Mouse (Mus musculus): ENCODE measurements around the gene Gprin2. TPM values are rescaled to one million over a fixed set of nuclear protein-coding genes. Genes with fewer than 3 reads are reported as not detected.

Gene Gprin2
- polyA plus RNA-seq, 1 experiment from 2014 or later = 0.32 TPM

- no peak for DNase-seq (ENCODE audit: low spot score)
- Histone ChIP-seq H3K9ac (replicated peaks; ENCODE audit: low read length) (no peak overlapping the region), H3K4me1 (ENCODE audit: control insufficient read depth, insufficient read depth, low read length) (no peaks in the 10 kb centered on the region), H3K4me2 (ENCODE audit: low read depth, low read length) (no peak overlapping the region), H3K9me3 (replicated peaks; ENCODE audit: control insufficient read depth, low read length) (no peaks in the 10 kb centered on the region), H3K27ac (replicated peaks; ENCODE audit: low read depth, low read length) (no peak overlapping the region), H3K4me3 (ENCODE audit: low read depth, low read length) (no peak overlapping the region), H3K27me3 (ENCODE audit: control insufficient read depth, insufficient read depth, low read length) (no peaks in the 10 kb centered on the region), H3K36me3 (replicated peaks; ENCODE audit: control insufficient read depth, insufficient read depth, low read depth, low read length) (no peaks in the 10 kb centered on the region)
- 88% methylated on average over 10 of the region's 10 CpGs for WGBS
- ATAC-seq (replicated peaks; ENCODE audit: insufficient number of reproducible peaks, low FRiP score, low TSS enrichment, low read depth) = no peak
Observed at GRCm38 (mm10) chr14:34228830-34229506, 27.5 kb upstream of the Gprin2 start.

- Histone ChIP-seq H3K27ac (replicated peaks; ENCODE audit: low read depth, low read length) (no peak overlapping the region), H3K36me3 (replicated peaks; ENCODE audit: control insufficient read depth, insufficient read depth, low read depth, low read length) (no peaks in the 10 kb centered on the region), H3K9me3 (replicated peaks; ENCODE audit: control insufficient read depth, low read length) (no peaks in the 10 kb centered on the region), H3K4me3 (ENCODE audit: low read depth, low read length) (no peak overlapping the region), H3K4me2 (ENCODE audit: low read depth, low read length) (no peak overlapping the region), H3K27me3 (ENCODE audit: control insufficient read depth, insufficient read depth, low read length) (no peaks in the 10 kb centered on the region), H3K4me1 (ENCODE audit: control insufficient read depth, insufficient read depth, low read length) (no peaks in the 10 kb centered on the region), H3K9ac (replicated peaks; ENCODE audit: low read length) (no peak overlapping the region)
- ATAC-seq (replicated peaks; ENCODE audit: insufficient number of reproducible peaks, low FRiP score, low TSS enrichment, low read depth) (no peak), DNase-seq (ENCODE audit: low spot score) (no peak)
- 81% methylated on average over 12 of the region's 12 CpGs for WGBS
Observed at GRCm38 (mm10) chr14:34227981-34228380, 26.5 kb upstream of the Gprin2 start.

GRCm38 (mm10) chr14:34226566-34226965, 25.1 kb upstream of the Gprin2 start:
- no peaks in the 10 kb centered on the region for H3K4me1 ChIP-seq (ENCODE audit: control insufficient read depth, insufficient read depth, low read length)

GRCm38 (mm10) chr14:34225986-34226385, 24.5 kb upstream of the Gprin2 start:
- Histone ChIP-seq H3K4me2 (ENCODE audit: low read depth, low read length) (no peak overlapping the region), H3K9me3 (replicated peaks; ENCODE audit: control insufficient read depth, low read length) (no peaks in the 10 kb centered on the region), H3K4me1 (ENCODE audit: control insufficient read depth, insufficient read depth, low read length) (no peaks in the 10 kb centered on the region), H3K27ac (replicated peaks; ENCODE audit: low read depth, low read length) (no peak overlapping the region), H3K9ac (replicated peaks; ENCODE audit: low read length) (no peak overlapping the region), H3K4me3 (ENCODE audit: low read depth, low read length) (no peak overlapping the region), H3K27me3 (ENCODE audit: control insufficient read depth, insufficient read depth, low read length) (no peaks in the 10 kb centered on the region), H3K36me3 (replicated peaks; ENCODE audit: control insufficient read depth, insufficient read depth, low read depth, low read length) (no peaks in the 10 kb centered on the region)
- ATAC-seq (replicated peaks; ENCODE audit: insufficient number of reproducible peaks, low FRiP score, low TSS enrichment, low read depth) (no peak), DNase-seq (ENCODE audit: low spot score) (no peak)
- 84% methylated on average over 9 of the region's 9 CpGs for WGBS

More at GRCm38 (mm10) chr14:34226566-34226965, 25.1 kb upstream of the Gprin2 start:
- Histone ChIP-seq H3K4me3 (ENCODE audit: low read depth, low read length) (no peak overlapping the region), H3K9me3 (replicated peaks; ENCODE audit: control insufficient read depth, low read length) (no peaks in the 10 kb centered on the region), H3K36me3 (replicated peaks; ENCODE audit: control insufficient read depth, insufficient read depth, low read depth, low read length) (no peaks in the 10 kb centered on the region), H3K27ac (replicated peaks; ENCODE audit: low read depth, low read length) (no peak overlapping the region), H3K27me3 (ENCODE audit: control insufficient read depth, insufficient read depth, low read length) (no peaks in the 10 kb centered on the region), H3K9ac (replicated peaks; ENCODE audit: low read length) (no peak overlapping the region), H3K4me2 (ENCODE audit: low read depth, low read length) (no peak overlapping the region)
- ATAC-seq (replicated peaks; ENCODE audit: insufficient number of reproducible peaks, low FRiP score, low TSS enrichment, low read depth) (no peak), DNase-seq (ENCODE audit: low spot score) (no peak)
- WGBS = 85% methylated on average over 4 of the region's 4 CpGs

GRCm38 (mm10) chr14:34223362-34223898, 22.0 kb upstream of the Gprin2 start:
- Histone ChIP-seq H3K9me3 (replicated peaks; ENCODE audit: control insufficient read depth, low read length) (no peaks in the 10 kb centered on the region), H3K27me3 (ENCODE audit: control insufficient read depth, insufficient read depth, low read length) (peaks cover 9% of the 10 kb centered on the region), H3K4me2 (ENCODE audit: low read depth, low read length) (no peak overlapping the region), H3K9ac (replicated peaks; ENCODE audit: low read length) (no peak overlapping the region), H3K36me3 (replicated peaks; ENCODE audit: control insufficient read depth, insufficient read depth, low read depth, low read length) (no peaks in the 10 kb centered on the region), H3K4me3 (ENCODE audit: low read depth, low read length) (no peak overlapping the region), H3K4me1 (ENCODE audit: control insufficient read depth, insufficient read depth, low read length) (no peaks in the 10 kb centered on the region), H3K27ac (replicated peaks; ENCODE audit: low read depth, low read length) (no peak overlapping the region)
- DNase-seq (ENCODE audit: low spot score) = no peak
- ATAC-seq (replicated peaks; ENCODE audit: insufficient number of reproducible peaks, low FRiP score, low TSS enrichment, low read depth) = no peak
- WGBS = 73% methylated on average over 5 of the region's 5 CpGs

GRCm38 (mm10) chr14:34221416-34222077, 20.1 kb upstream of the Gprin2 start:
- no peak overlapping the region for H3K27ac ChIP-seq (replicated peaks; ENCODE audit: low read depth, low read length)
- WGBS = 65% methylated on average over 5 of the region's 5 CpGs
- no peak for DNase-seq (ENCODE audit: low spot score)

GRCm38 (mm10) chr14:34220426-34220825, 19.0 kb upstream of the Gprin2 start:
- 74% methylated on average over 5 of the region's 5 CpGs for WGBS
- Histone ChIP-seq H3K4me3 (ENCODE audit: low read depth, low read length) (no peak overlapping the region), H3K4me2 (ENCODE audit: low read depth, low read length) (no peak overlapping the region), H3K27me3 (ENCODE audit: control insufficient read depth, insufficient read depth, low read length) (peaks cover 9% of the 10 kb centered on the region), H3K9me3 (replicated peaks; ENCODE audit: control insufficient read depth, low read length) (no peaks in the 10 kb centered on the region), H3K27ac (replicated peaks; ENCODE audit: low read depth, low read length) (no peak overlapping the region), H3K9ac (replicated peaks; ENCODE audit: low read length) (no peak overlapping the region), H3K36me3 (replicated peaks; ENCODE audit: control insufficient read depth, insufficient read depth, low read depth, low read length) (no peaks in the 10 kb centered on the region), H3K4me1 (ENCODE audit: control insufficient read depth, insufficient read depth, low read length) (no peaks in the 10 kb centered on the region)
- no peak for DNase-seq (ENCODE audit: low spot score)
- ATAC-seq (replicated peaks; ENCODE audit: insufficient number of reproducible peaks, low FRiP score, low TSS enrichment, low read depth) = no peak

More at GRCm38 (mm10) chr14:34221416-34222077, 20.1 kb upstream of the Gprin2 start:
- no peak overlapping the region for H3K4me2 ChIP-seq (ENCODE audit: low read depth, low read length)
- no peaks in the 10 kb centered on the region for H3K9me3 ChIP-seq (replicated peaks; ENCODE audit: control insufficient read depth, low read length)
- no peak overlapping the region for H3K4me3 ChIP-seq (ENCODE audit: low read depth, low read length)
- H3K4me1 ChIP-seq (ENCODE audit: control insufficient read depth, insufficient read depth, low read length) = no peaks in the 10 kb centered on the region
- no peaks in the 10 kb centered on the region for H3K36me3 ChIP-seq (replicated peaks; ENCODE audit: control insufficient read depth, insufficient read depth, low read depth, low read length)
- ATAC-seq (replicated peaks; ENCODE audit: insufficient number of reproducible peaks, low FRiP score, low TSS enrichment, low read depth) = no peak
- H3K27me3 ChIP-seq (ENCODE audit: control insufficient read depth, insufficient read depth, low read length) = peaks cover 9% of the 10 kb centered on the region
- H3K9ac ChIP-seq (replicated peaks; ENCODE audit: low read length) = no peak overlapping the region

GRCm38 (mm10) chr14:34219786-34220198, 18.3 kb upstream of the Gprin2 start:
- H3K36me3 ChIP-seq (replicated peaks; ENCODE audit: control insufficient read depth, insufficient read depth, low read depth, low read length) = no peaks in the 10 kb centered on the region
- H3K4me1 ChIP-seq (ENCODE audit: control insufficient read depth, insufficient read depth, low read length) = no peaks in the 10 kb centered on the region
- ATAC-seq (replicated peaks; ENCODE audit: insufficient number of reproducible peaks, low FRiP score, low TSS enrichment, low read depth) (no peak), DNase-seq (ENCODE audit: low spot score) (peak; percentile 14)
- no peak overlapping the region for H3K27ac ChIP-seq (replicated peaks; ENCODE audit: low read depth, low read length)
- peaks cover 9% of the 10 kb centered on the region for H3K27me3 ChIP-seq (ENCODE audit: control insufficient read depth, insufficient read depth, low read length)
- WGBS = 4% methylated on average over 29 of the region's 29 CpGs
- H3K9me3 ChIP-seq (replicated peaks; ENCODE audit: control insufficient read depth, low read length) = no peaks in the 10 kb centered on the region
- peak overlapping the region; percentile 47 for H3K9ac ChIP-seq (replicated peaks; ENCODE audit: low read length)
- H3K4me2 ChIP-seq (ENCODE audit: low read depth, low read length) = peak overlapping the region; percentile 57
- peak overlapping the region; percentile 23; the same call in 1 of the 2 replicates for H3K4me3 ChIP-seq (ENCODE audit: low read depth, low read length)
